Mouse (Mus musculus) CH12.LX (cell line): ENCODE measurements around the gene Tctex1d1. TPM values are rescaled to one million over a fixed set of nuclear protein-coding genes. Genes with fewer than 3 reads are reported as not detected.

Experiments used
- DNase-seq: peaks from one replicate; pipeline ENCODE4 v3.0.0-alpha.2; 2013; ENCODE audit errors: extremely low read depth
- H3K27ac ChIP-seq: 2 replicates; pipeline ENCODE4 v1.5.1; 2012; ENCODE audit warnings: low read depth, mild to moderate bottlenecking, control low read depth, moderate library complexity; ENCODE audit not compliant: insufficient read depth
- H3K27me3 ChIP-seq: replicated peaks from 2 replicates; pipeline ENCODE3; 2012; ENCODE audit warnings: inconsistent platforms
- H3K36me3 ChIP-seq, 2 experiments: replicated peaks in 1 of 2; 2 replicates each; pipeline versions ENCODE3 to v1.6.1; 2012; ENCODE audit warnings: inconsistent platforms in 1 of 2, low read length in 1 of 2, mild to moderate bottlenecking in 1 of 2, mixed read lengths in 1 of 2, moderate library complexity in 1 of 2; ENCODE audit not compliant: control insufficient read depth in 1 of 2, insufficient read depth in 1 of 2
- H3K4me1 ChIP-seq, 2 experiments: 2 replicates each; pipeline ENCODE4 v1.6.1; 2012; ENCODE audit warnings: inconsistent platforms in 1 of 2, moderate library complexity in 1 of 2; ENCODE audit not compliant: insufficient read depth in 2 of 2, control insufficient read depth in 1 of 2
- H3K4me2 ChIP-seq: 2 replicates; pipeline ENCODE4 v1.6.1; 2012; ENCODE audit warnings: low read depth, mild to moderate bottlenecking, control low read depth; ENCODE audit not compliant: poor library complexity, insufficient read depth, severe bottlenecking
- H3K4me3 ChIP-seq, 3 experiments: fragments of 150-350 bp in 1 of 3; sonication (generic) in 1 of 3; replicated peaks in 1 of 3; 2 replicates each; pipeline versions ENCODE3 to v1.5.1; 2011 to 2012; ENCODE audit warnings: low read depth in 2 of 3, low read length in 2 of 3, mild to moderate bottlenecking in 2 of 3, moderate library complexity in 2 of 3, control low read depth in 1 of 3, improper control_type of control experiment in 1 of 3, inconsistent platforms in 1 of 3, mixed read lengths in 1 of 3; ENCODE audit not compliant: poor library complexity in 1 of 3
- H3K79me2 ChIP-seq: replicated peaks from 2 replicates; pipeline ENCODE4 v1.6.1; 2012; ENCODE audit warnings: mild to moderate bottlenecking, moderate library complexity; ENCODE audit not compliant: control insufficient read depth, poor library complexity, insufficient read depth, severe bottlenecking; ENCODE audit errors: extremely low read depth
- H3K9ac ChIP-seq: 2 replicates; pipeline ENCODE4 v1.6.1; 2012; ENCODE audit warnings: low read depth, mild to moderate bottlenecking, control low read depth, moderate library complexity; ENCODE audit not compliant: insufficient read depth
- H3K9me3 ChIP-seq: replicated peaks from 2 replicates; pipeline ENCODE3; 2012; ENCODE audit warnings: low read length, inconsistent platforms, mixed read lengths
- CHD2 ChIP-seq: IDR thresholded peaks from 2 replicates; pipeline ENCODE4 v1.6.1; 2011; ENCODE audit warnings: low read length, improper control_type of control experiment
- CTCF ChIP-seq, 2 experiments: IDR thresholded peaks in 1 of 2; conservative IDR thresholded peaks in 1 of 2; 2 replicates each; pipeline ENCODE4 v1.5.1; 2011 to 2012; ENCODE audit warnings: low read depth in 2 of 2, low read length in 2 of 2, improper control_type of control experiment in 1 of 2, inconsistent platforms in 1 of 2, mild to moderate bottlenecking in 1 of 2, moderate library complexity in 1 of 2
- ETS1 ChIP-seq: conservative IDR thresholded peaks from 2 replicates; pipeline ENCODE4 v1.6.1; 2012; ENCODE audit warnings: low read depth, mild to moderate bottlenecking, inconsistent platforms, low read length, improper control_type of control experiment, moderate library complexity
- JUN ChIP-seq: IDR thresholded peaks from 2 replicates; pipeline ENCODE4 v1.6.1; 2011; ENCODE audit warnings: low read depth, mild to moderate bottlenecking, low read length, improper control_type of control experiment, moderate library complexity; ENCODE audit not compliant: insufficient read depth
- JUND ChIP-seq: conservative IDR thresholded peaks from 2 replicates; pipeline ENCODE4 v1.6.1; 2011; ENCODE audit warnings: low read depth, low read length, improper control_type of control experiment
- MAX ChIP-seq: IDR thresholded peaks from 2 replicates; pipeline ENCODE4 v1.6.1; 2011; ENCODE audit warnings: low read length, improper control_type of control experiment
- MAZ ChIP-seq: IDR thresholded peaks from 2 replicates; pipeline ENCODE4 v1.6.1; 2012; ENCODE audit warnings: low read depth, mild to moderate bottlenecking, inconsistent platforms, low read length, improper control_type of control experiment, moderate library complexity
- MEF2A ChIP-seq: IDR thresholded peaks from 2 replicates; pipeline ENCODE4 v1.6.1; 2014; ENCODE audit warnings: low read depth, mild to moderate bottlenecking, inconsistent platforms, low read length, improper control_type of control experiment, borderline replicate concordance
- MXI1 ChIP-seq: IDR thresholded peaks from 2 replicates; pipeline ENCODE4 v1.6.1; 2011; ENCODE audit warnings: mild to moderate bottlenecking, low read depth, low read length, improper control_type of control experiment
- MYC ChIP-seq: IDR thresholded peaks from 2 replicates; pipeline ENCODE4 v1.6.1; 2011; ENCODE audit warnings: low read depth, mild to moderate bottlenecking, improper control_type of control experiment, low read length
- NRF1 ChIP-seq: IDR thresholded peaks from 2 replicates; pipeline ENCODE4 v1.6.1; 2014; ENCODE audit warnings: low read depth, mild to moderate bottlenecking, inconsistent platforms, low read length, improper control_type of control experiment, moderate library complexity
- PAX5 ChIP-seq: IDR thresholded peaks from 2 replicates; pipeline ENCODE4 v1.6.1; 2012; ENCODE audit warnings: low read length, inconsistent platforms, mixed read lengths
- POLR2AphosphoS2 ChIP-seq: IDR thresholded peaks from 2 replicates; pipeline ENCODE4 v1.6.1; 2011; ENCODE audit warnings: low read depth, low read length, improper control_type of control experiment
- SMC3 ChIP-seq: IDR thresholded peaks from 2 replicates; pipeline ENCODE4 v1.6.1; 2011; ENCODE audit warnings: low read depth, low read length, improper control_type of control experiment
- UBTF ChIP-seq: IDR thresholded peaks from 2 replicates; pipeline ENCODE4 v1.6.1; 2012; ENCODE audit warnings: low read depth, mild to moderate bottlenecking, inconsistent platforms, low read length, improper control_type of control experiment, moderate library complexity
- USF1 ChIP-seq: IDR thresholded peaks from 2 replicates; pipeline ENCODE4 v1.6.1; 2014; ENCODE audit warnings: low read depth, mild to moderate bottlenecking, inconsistent platforms, low read length, improper control_type of control experiment
- ZKSCAN1 ChIP-seq: IDR thresholded peaks from 2 replicates; pipeline ENCODE4 v1.6.1; 2012; ENCODE audit warnings: low read depth, inconsistent platforms, low read length, improper control_type of control experiment, borderline replicate concordance
- dilution Hi-C: fragments of 300-500 bp; cut with MboI; formaldehyde crosslinking; loops from 2 replicates; pipeline ENCODE4 v1.14.3; 2020; ENCODE audit warnings: low sequenced_read_pairs; ENCODE audit not compliant: extremely low pct_unique_long_range_greater_than_20kb, extremely low pct_ligation_motif_present
- in situ Hi-C: fragments of 300-500 bp; cut with MboI; formaldehyde crosslinking; loops from 3 replicates; pipeline ENCODE4 v1.14.3; 2019; ENCODE audit warnings: low sequenced_read_pairs, low pct_ligation_motif_present, low pct_unique_long_range_greater_than_20kb, mixed read lengths
- polyA plus RNA-seq: library from polyadenylated mRNA; unstranded; fragments of >175 nt; gene quantifications from 2 replicates; pipeline ENCODE4 v1.2.1, GENCODE M21; 2012; ENCODE audit warnings: low read depth; ENCODE audit not compliant: insufficient read length
- total RNA-seq, 2 experiments: library from RNA; depleted of rRNA; stranded (reverse); fragments of 300-350 nt in 1 of 2; fragments of >200 nt in 1 of 2; gene quantifications; 2 replicates each; pipeline ENCODE4 v1.2.3; 2012 to 2014

Tctex1d1 gene
- total and polyA plus RNA-seq, 3 experiments: not detected

GRCm38 (mm10) chr4:103006266-103006665 lies 27.9 kb downstream of the Tctex1d1 start:
- TF ChIP-seq SMC3 (no peak), MAX (no peak), ETS1 (no peak), MEF2A (no peak), POLR2AphosphoS2 (no peak)
- Histone ChIP-seq H3K4me2 (no peak overlapping the region), H3K27me3 (no peaks in the 10 kb centered on the region), H3K4me1 (peaks cover 2 to 4% of the 10 kb centered on the region in 2 experiments; a peak in 2 of 4 replicates), H3K36me3 (no peaks in the 10 kb centered on the region), H3K9me3 (no peaks in the 10 kb centered on the region), H3K79me2 (no peaks in the 10 kb centered on the region), H3K9ac (no peak overlapping the region), H3K4me3 (no peak overlapping the region), H3K27ac (no peak overlapping the region)
- in situ Hi-C loops (no loop called here), dilution Hi-C loops (no loop called here)
- no peak for DNase-seq

GRCm38 (mm10) chr4:103006943-103007418 lies 28.6 kb downstream of the Tctex1d1 start:
- no peak overlapping the region for H3K9ac ChIP-seq
- no peak overlapping the region for H3K4me3 ChIP-seq
- H3K36me3 ChIP-seq: no peaks in the 10 kb centered on the region
- H3K4me2 ChIP-seq: no peak overlapping the region
- DNase-seq: no peak
- no peak for TF ChIP-seq CTCF (conservative IDR thresholded peaks at IDR 0.05 in 1 of 2, IDR thresholded peaks at IDR 0.05 in 1 of 2; ENCODE audit: low read depth in 2 of 2, low read length in 2 of 2)
- TF ChIP-seq PAX5: no peak
- dilution Hi-C loops (no loop called here), in situ Hi-C loops (no loop called here)
- no peak overlapping the region for H3K27ac ChIP-seq
- no peaks in the 10 kb centered on the region for H3K9me3 ChIP-seq
- peaks cover 2 to 4% of the 10 kb centered on the region in 2 experiments; a peak in 2 of 4 replicates for H3K4me1 ChIP-seq
- H3K27me3 ChIP-seq: no peaks in the 10 kb centered on the region
- H3K79me2 ChIP-seq: no peaks in the 10 kb centered on the region

- Histone ChIP-seq H3K4me1 (peaks cover 2 to 4% of the 10 kb centered on the region in 2 experiments; a peak in 2 of 4 replicates), H3K36me3 (no peaks in the 10 kb centered on the region), H3K9ac (no peak overlapping the region), H3K79me2 (no peaks in the 10 kb centered on the region), H3K4me2 (no peak overlapping the region), H3K27ac (no peak overlapping the region), H3K9me3 (no peaks in the 10 kb centered on the region), H3K27me3 (no peaks in the 10 kb centered on the region), H3K4me3 (no peak overlapping the region)
- dilution Hi-C loops (no loop called here), in situ Hi-C loops (no loop called here)
- no peak for DNase-seq
- TF ChIP-seq JUN: no peak
- no peak for TF ChIP-seq CHD2
- no peak for TF ChIP-seq USF1
- TF ChIP-seq MXI1: no peak
- TF ChIP-seq JUND: no peak
- no peak for TF ChIP-seq ZKSCAN1
- TF ChIP-seq UBTF: no peak
- no peak for TF ChIP-seq PAX5
- TF ChIP-seq NRF1: no peak
- no peak for TF ChIP-seq MAZ
- no peak for TF ChIP-seq MYC
Observed at GRCm38 (mm10) chr4:103010734-103011133, 32.3 kb downstream of the Tctex1d1 start.
